Mouse (Mus musculus): ENCODE measurements around the gene Map1b.

The Map1b gene

DNA sequence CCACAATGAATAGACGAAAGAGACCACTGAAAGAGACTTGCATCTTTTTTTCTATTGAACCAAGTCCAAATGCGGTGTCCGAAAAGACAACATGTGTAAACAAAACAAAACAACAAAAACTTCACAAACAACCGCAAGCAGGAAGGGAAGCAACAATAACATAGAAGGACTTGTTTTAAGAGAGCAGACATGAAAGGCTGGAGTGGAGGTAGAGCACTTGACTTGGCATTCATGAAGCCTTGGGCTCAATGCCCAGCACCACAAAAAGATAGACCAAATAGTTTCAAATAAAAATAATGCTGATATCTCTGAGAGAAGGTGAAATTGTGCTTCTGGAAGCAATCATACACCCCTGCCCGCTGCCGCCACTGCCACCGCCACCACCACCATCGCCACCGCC lies 30.5 kb downstream of the Map1b start:
- no peak for DNase-seq

DNA sequence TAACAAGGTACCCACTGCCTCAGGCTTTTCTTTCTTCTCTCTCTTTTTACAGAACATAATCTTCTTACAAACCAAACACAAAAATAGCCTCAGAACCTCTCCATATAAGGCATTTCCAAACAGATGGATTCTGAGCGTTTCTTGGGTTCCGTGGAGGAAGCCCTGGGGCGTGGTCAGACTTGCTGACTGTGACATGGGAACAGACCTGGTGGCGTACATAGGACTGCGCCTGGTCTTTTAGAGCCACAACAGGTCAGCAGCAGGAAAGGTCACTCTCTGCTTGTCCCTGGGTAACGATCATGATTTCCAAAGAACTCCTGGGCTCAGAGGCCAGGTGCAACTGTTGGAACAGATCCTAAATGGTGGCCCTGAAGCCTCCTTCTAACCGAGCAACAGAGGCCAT lies 31.0 kb downstream of the Map1b start:
- DNase-seq = no peak

DNA sequence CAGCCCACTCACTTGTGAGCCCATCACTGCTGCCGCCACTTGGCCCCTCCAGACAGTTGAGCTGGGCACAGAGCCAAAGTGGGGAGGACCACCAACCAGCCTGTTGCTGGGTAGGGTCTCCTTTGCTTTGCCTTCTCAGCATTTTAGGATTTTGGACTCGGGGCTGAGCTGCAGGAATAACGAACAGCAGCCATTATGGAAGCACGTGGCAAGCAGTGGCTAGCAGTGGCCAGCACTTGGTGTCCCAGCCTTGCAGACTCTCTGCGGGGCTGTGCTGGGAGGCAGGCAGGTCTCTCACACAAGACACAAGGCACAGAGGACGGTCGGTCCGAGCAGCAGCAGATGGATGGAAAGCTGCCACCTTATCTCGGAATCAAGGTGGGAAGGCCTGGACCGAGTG lies 31.4 kb downstream of the Map1b start:
- DNase-seq = no peak

DNA sequence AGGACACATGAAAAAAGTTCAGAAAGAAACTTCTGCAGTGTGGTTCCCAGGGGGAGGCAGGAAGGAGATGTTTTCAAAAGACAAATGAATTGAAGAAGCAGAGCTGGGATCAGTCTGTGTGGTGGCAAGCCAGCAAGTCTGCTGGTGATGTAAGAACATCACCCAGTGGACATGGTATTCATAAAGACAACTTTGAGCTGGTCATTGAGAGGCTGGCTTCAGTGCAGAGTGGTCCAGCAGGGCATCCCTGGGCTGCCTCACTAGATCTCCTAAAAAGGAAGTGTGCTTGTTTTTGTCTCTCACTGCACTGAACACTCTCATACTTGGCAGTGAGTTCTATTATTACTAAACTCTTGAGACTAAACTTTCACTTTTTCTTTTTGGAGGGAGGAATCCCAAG lies 32.9 kb downstream of the Map1b start:
- no peak for DNase-seq

DNA sequence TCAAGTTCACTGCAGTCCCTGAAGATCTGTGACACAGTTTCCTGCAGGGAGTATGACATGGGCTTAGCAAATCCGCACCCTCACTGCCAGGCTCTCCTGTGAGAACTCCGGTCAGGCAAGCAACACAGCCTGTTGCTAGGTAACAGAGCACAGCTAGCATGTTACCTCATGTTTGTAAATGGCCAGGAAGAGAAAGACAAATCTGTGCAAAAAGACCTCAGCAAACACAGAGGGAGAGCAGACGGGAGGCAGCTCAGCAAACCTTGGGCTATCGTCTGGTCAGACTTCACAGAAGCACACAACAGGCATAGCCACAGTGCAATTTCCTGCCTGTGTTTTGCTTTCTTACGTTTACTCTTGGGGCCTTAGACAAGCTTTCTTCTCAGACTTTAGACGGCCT lies 40.9 kb downstream of the Map1b start:
- no peak for DNase-seq

DNA sequence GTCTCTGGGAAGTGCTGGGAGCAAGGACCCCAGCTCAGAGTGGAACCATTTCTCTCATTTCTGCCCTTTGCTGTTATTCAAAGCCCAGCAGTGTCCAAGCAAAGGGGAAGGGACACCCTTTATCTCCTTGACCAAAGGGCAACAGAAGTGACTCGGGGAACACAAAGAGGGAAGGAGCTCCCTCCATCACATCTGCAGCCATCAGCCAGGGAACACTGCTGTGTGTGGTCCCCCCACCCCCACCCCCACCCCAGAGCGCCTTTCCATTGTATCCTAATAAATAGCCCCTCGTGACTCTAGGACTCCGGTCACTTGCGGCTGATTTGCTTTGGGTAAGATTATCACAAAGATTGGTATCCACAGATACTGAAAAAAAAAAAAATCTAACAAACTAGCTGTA lies 41.3 kb downstream of the Map1b start:
- no peak for DNase-seq

DNA sequence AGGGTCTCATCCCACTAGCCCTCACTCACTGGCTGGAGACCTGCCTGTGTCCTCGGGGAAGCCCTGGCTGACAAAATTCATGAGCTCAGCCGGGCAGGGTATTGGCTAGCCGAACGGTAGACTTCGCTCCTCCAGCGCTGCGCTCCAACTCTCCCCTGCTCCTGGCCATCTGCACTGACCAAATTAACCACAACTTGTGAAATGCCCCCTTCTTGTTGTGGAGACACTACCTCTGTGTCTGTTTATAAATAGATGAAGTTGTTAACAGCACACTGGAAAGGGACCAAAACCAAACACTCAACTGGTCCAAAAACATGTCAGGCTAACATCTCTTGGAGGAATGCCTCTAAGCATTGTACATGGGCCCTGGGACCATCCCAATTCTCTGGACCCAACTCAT lies 42.2 kb downstream of the Map1b start:
- DNase-seq = no peak

DNA sequence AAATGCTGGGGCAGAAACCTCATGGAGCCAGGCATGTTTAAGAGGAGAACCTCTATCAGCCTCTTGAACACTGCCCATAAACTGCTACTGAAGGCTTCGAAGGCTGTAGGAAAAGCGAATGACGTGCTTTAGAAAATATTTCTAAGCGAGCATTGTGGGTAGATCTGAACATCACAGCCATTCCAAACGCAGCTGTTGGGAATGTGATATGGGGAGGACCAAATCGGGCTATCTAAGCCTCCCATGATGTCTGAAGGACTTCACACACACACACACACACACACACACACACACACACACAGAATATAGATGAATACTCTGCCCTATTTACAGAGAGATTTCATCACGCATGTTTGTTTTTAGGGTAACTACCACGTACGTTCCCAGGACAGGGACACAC lies 44.3 kb downstream of the Map1b start:
- DNase-seq = no peak

DNA sequence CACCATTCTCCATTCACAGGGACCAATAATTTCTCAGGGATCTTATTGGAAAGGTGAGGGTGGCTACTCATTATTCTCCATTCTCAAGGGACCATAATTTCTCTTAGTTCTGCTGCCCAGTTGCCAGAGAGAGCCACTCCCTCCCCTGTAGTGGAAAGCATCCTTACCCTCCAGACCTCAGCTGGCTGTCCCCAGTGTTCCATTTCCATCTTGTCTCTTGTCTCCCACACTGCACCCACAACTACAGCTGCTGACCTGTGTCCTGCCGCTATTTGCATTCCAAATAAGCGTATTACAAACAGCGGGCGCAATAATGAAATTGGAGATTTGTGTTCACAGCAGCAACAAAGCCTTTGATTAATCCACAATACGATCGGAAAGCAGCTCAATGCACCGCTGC lies 46.3 kb downstream of the Map1b start:
- DNase-seq = no peak

DNA sequence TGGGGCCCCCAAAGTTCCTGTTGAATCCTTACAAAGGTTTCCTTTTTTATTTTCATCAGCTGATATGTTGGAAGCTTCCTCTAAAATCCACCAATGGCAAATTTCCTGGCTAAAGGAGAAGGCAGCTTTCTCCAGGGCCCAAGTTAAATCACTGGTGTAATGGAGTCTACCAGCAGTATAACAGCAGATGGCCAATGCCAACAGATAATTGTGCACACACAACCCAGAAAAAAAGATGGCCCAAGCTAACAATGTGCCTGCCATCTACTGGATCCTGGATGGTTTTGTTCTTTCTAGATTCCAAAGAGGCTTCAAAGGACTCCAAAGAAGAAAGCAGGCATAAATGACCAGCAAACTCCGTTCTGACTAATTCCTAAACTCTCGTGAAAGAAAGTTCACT lies 48.1 kb downstream of the Map1b start:
- no peak for DNase-seq

DNA sequence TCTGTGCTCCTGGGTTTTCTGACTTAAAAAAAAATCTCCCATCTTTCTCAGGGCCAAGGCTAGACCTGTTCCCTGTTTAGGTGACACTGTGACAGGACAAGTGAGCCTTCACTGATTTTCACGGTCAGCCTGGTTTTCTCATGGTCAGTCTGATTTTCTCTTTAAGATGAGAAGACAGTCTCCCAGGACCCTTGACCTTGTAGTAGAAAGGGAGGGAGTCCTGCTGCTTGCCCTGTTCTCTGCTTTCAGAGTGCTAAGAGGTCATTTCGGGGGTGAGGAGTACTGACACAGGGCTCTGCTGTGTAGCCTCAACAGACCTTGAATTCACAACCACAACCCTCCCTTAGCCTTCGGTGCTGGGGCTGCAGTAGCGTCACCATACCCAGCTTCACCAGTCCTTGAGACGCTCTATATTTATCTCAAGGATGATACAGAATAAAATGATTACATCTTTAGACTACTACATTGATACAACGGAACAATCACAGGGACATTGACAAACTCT lies 49.5 kb downstream of the Map1b start:
- DNase-seq = no peak

DNA sequence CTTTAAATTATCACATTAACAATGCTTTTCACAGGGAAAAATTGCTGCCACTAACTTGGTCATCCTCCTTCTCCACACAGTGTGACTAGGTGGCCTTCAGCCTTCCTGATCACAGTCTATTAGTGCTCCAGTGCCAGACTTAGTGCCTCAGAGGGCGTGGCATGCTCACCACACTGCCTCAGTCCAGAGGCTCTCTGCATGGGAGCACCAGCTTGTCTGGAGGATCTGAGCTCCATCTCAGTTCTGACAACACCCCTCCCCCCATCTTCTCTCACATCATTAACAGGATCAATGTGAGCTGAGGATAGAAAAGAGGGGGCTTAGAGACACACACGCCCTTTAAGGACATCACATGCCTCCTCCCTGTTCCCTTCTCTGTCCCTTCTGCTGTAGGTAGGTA lies 50.3 kb downstream of the Map1b start:
- DNase-seq = no peak

DNA sequence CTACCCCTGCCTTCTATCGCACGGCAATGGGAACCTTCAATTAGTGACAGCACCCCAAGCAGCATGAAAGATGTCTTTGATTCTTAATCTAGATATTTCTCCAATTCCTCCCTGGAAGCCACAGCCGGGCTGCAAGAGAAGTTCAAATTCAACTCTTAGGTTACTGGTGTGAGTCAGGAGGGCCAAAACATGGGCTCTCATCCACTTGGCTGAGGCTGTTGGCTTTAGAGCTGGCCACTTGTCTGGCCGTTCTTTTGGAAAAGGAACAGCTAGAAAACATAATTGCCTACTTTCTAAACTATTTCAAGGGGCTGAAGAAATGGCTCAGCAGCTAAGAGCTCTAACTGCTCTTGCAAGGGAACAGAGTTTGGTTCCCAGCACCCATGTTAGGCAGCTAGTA lies 51.8 kb downstream of the Map1b start:
- no peak for DNase-seq

DNA sequence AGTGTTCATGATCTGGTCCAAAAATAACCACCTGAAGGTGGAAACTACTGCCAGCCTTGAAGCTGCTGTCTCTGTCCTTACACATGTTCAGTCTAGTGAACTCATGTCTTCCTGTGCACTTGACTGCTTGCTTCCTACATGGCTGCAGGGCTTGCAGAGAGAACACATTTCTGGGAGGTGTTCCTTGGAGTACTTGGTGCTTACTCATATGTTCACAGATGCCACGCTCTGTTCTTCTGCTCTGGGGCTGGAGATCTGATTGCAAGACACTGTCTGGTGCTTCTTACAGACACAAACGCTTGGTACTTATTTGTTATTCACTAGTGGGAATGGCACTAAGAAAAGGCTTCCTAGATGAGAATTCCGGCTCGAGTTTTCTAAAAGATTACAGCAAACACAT lies 54.5 kb downstream of the Map1b start:
- no peak for DNase-seq

DNA sequence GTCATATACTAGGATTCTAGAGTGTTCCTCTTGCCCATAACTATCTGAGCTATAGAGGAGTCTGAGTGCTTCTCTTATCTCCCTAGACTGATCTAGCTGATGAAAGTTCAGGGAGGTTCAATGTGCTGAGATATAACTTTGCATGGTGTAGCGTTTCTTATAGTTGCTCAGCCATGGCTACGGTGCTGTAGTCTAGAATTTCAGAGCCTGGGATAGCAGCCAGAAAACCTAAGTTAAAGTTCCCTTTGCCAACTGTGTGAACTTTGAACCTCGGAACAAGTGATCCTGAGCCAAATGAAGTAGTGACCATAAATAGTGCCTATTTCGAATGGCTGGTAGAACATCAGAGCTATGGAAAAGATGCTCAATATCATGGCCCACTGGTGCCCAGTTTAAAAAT lies 56.7 kb downstream of the Map1b start:
- DNase-seq = no peak

DNA sequence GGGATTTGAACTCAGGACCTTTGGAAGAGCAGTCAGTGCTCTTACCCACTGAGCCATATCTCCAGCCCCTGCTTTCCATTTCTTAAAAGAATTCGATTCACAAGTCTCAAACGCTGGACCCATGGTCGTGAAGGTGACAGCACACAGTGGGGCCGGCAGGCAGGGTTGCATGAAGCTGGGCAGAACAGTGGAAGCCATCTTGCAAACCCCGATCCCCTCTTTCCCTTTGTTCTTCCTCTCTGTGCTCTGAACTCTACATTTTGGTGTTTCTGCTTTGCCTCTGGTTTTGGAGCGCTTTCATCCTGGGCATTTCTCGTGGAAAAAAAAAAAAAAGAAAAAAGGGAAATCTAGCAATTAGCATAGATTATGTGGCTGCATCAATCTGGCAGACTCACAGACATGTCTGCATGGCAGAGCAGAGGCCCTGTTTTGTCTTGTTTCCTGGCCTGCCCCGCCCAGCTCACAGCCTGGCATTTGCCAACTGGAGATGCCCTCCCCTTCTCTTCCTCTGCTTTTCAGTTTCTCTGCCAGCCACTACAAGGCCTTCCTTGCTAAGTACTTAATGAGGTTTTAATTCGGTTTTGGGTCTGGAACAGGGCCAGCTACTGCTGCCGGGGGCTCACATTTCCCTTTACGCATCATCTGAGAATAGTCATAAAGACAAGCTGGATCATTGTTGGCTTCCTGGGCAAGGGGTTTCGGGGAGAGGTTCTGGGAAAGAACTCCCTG lies 57.5 kb downstream of the Map1b start:
- DNase-seq = no peak

DNA sequence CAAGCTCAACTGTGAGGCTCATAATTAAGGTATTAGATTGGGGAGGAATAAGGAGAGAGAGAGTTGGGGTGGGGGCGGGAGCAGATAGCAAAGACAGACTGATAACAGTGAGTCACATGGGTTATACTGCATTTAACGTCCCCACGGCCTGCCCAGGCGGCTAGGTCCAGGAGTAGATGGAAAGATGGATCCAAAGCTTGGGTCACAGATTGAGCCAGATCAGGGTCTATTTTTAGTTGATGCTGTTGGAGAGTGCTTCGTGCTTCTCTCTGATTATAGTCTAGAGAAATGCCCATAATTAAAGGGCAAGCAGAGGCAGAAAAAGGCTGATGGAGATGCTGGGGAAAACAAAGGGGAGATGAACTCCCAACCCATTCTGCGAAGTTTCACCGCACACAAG lies 61.4 kb downstream of the Map1b start:
- DNase-seq = no peak

DNA sequence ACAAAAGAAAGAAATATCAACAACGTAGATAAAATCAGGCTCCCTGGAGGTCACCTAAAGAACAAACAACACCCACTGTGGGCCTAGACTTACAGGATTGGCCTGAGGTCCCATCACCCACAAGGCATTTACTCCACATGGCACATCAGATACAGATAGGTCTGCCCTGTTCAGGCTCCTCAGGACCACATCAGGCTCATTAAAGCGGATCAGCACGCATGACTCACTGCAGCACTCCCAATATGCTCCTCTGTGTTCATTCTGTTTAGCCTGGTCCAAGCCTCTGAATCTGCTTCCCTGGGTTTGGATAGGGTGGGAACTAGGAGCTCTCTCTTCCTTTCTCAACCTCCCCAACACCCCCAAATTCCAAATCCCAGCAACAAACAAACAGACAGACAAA lies 63.9 kb downstream of the Map1b start:
- DNase-seq = no peak

DNA sequence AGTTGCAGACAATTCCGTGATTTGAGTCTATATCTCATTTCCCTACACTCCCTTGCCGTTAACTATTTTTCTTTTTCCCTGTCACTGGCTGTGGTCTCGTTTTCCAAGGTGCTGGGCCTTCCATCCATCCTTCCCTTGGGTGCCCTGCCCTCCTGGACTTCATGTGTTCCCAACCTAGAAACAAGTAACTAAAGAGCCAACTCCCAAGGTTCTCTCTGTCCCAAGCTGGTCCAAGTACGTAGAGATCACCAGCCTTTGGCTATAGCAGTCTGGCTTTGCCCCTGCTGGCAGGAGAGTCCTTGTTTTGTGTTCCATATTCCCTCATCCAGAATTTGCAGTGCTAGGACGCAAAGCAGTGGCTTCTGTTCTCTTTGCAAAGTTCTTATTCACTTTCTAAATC lies 65.1 kb downstream of the Map1b start:
- no peak for DNase-seq

DNA sequence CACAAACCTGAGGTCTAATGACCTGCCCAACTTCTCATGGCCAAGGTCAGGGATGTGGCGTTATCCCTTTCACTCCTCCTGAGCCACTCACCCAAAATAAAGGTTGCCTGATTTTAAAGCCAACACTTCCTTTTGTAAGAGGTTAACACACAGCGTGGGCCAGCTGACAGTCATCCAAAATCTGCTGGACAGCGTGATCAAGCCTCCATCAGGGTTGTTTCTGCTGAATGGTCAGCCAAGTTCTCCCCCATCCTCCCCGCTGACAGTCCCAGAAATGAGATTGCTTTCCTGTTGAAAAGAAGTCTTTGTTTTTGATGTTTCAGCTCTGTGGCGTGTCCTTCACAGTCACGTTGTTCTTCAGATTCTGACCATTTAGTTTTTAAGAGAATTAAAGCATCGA lies 65.6 kb downstream of the Map1b start:
- DNase-seq = no peak

DNA sequence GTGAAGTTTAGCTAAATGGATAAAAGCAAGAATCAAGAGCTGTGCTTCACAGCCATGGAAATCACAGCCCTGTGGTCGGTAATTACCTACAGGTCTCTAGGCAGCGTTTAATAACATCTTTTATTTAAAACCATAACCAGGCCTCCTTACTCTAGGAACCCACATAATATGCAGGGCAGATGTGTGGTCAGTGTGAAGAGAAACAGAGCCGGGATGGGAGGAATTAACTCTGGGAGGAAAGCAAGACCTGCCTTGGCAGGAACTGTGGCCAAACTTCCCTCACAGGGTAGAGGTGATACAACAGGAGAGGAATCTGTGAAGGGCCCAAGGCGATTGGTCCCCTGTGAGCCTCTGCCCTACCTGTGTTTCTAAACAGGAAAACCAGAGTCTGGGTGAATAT lies 66.8 kb downstream of the Map1b start:
- DNase-seq = no peak

DNA sequence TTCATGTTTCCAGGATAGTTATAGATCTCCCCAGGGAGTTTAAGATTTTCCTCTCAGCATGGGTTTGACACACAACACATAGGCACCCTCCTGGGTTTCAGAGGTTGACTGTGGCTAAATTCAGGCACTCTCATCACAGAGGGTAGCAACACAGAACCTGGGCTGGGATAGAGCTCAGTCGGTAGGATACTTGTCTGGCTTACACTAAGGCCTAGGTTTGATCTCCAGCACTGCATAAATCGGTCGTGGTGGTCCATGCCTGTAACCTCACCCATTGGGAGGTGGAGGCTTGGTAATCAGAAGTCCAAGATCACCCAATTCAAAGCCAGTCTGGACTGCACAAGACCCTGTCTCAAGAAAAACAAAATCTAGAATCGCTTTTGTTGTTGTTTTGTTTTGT lies 68.1 kb downstream of the Map1b start:
- no peak for DNase-seq

DNA sequence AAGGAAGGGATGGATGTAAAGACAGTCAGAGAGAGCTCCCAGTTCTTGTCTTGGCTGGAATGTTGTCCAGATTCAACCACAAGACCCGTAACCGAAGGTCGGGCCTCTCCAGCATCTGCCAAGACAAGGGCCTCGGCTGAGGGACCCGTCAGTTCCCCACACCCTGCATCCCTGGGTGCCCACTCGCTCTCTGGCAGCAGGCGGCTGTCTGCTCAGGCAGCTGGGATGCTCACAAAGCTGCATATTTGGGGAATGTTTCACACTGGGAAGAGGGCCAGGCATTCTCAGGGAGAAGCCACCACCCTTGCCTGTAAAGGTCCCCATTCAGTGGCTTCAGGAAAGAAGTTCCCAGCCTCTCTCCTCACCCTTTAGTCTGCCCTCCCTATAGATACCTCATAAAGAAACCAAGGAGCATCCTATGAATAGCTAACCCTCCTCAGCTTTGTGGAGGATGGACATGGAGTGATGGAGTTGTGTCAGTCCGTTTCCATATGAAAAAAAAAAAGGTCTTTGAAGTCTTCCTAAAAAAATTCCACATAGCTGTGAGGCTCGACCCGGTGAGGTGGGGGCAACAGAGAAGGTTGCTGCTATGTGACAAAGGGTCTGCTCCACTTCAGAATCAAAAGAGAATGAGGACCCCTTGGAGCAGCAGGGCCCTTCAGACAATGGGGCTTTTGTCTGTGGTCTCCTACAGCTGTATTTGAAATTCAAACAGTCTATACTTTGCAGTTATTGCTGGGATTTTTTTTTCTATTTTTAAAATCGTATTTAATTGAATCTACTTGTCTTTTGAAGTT lies 68.7 kb downstream of the Map1b start:
- DNase-seq = no peak

DNA sequence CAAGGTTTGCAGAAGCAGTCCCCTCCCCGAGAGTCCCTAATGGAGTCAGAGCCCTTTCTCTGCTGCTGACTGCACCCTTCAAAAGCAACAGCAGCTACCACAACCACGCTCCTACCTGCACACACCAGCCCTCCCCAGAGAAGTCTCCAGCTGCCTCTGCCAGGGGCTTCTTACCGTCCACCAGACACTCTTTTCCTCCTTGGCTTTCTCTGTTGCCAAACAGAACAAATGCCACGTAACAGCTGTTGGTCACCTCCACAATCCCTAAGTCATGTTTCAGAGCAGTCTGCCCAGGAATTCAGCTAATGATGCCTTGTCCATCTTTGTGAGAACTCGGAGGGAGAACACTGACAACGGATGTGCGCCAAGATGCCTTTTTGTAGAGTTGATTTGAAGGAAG lies 69.3 kb downstream of the Map1b start:
- DNase-seq = no peak

DNA sequence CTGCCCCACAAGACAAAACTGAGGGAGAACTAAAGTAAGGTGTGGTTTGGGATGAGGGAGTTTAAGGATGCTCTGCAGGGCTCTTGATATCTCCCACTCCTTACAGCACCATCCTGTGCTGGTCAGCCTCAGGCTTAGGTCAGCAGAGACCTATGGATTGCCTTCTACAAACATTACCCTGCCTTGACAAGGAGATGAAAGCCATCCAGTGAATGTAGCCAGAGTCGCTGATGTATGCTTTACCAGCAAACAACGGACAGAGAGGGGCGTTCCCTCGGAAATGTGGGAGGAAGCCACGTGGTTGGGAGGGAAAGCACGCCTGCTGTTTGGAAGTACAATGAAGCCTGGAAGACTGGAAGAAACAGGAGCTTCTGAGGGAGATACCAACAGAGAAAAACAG lies 71.5 kb downstream of the Map1b start:
- no peak for DNase-seq

Measured in liver (tissue).